Mouse (Mus musculus) lung, embryonic 15.5 days (tissue): ENCODE measurements around the gene Ranbp3l. TPM values are rescaled to one million over a fixed set of nuclear protein-coding genes. Genes with fewer than 3 reads are reported as not detected.

Experiments used
- ATAC-seq: fragments of 200-750 bp; cut with Nextera tagmentation; 2 replicates; pipeline ENCODE4 v1.8.0; 2017; ENCODE audit warnings: moderate number of reproducible peaks, borderline replicate concordance; ENCODE audit not compliant: low FRiP score, low TSS enrichment; ENCODE audit errors: extremely low read depth
- H3K27ac ChIP-seq: fragments of 300-500 bp; sonication (generic); 2 replicates; pipeline ENCODE4 v1.5.1; 2015; ENCODE audit warnings: moderate library complexity, mild to moderate bottlenecking, inconsistent platforms
- H3K27me3 ChIP-seq: fragments of 300-500 bp; sonication (generic); 2 replicates; pipeline ENCODE4 v1.6.1; 2015; ENCODE audit warnings: inconsistent platforms
- H3K36me3 ChIP-seq: fragments of 300-500 bp; sonication (generic); 2 replicates; pipeline ENCODE4 v1.6.1; 2015; ENCODE audit warnings: inconsistent platforms
- H3K4me1 ChIP-seq: fragments of 300-500 bp; sonication (generic); 2 replicates; pipeline ENCODE4 v1.6.1; 2015; ENCODE audit warnings: inconsistent platforms
- H3K4me2 ChIP-seq: fragments of 300-500 bp; sonication (generic); 2 replicates; pipeline ENCODE4 v1.6.1; 2015; ENCODE audit warnings: inconsistent platforms, mild to moderate bottlenecking, moderate library complexity
- H3K4me3 ChIP-seq: fragments of 300-500 bp; sonication (generic); 2 replicates; pipeline ENCODE4 v1.5.1; 2015; ENCODE audit warnings: mild to moderate bottlenecking, inconsistent platforms
- H3K9ac ChIP-seq: fragments of 300-500 bp; sonication (generic); 2 replicates; pipeline ENCODE4 v1.6.1; 2015; ENCODE audit warnings: inconsistent platforms
- H3K9me3 ChIP-seq: fragments of 300-500 bp; sonication (generic); 2 replicates; pipeline ENCODE4 v1.6.1; 2016; ENCODE audit warnings: inconsistent platforms
- WGBS: fragments of 180-500 bp; shearing (Covaris S2); methylation state at CpG from one replicate; pipeline ENCODE4 v1.1.7; 2015; 5-methylcytosine and 5-hydroxymethylcytosine counted together
- polyA plus RNA-seq: library from polyadenylated mRNA; unstranded; fragments of >200 nt; fragmentation: Nextera tagmentation; extraction: Ambion mirVana; gene quantifications from 2 replicates; pipeline ENCODE4 v1.2.1, GENCODE M21; 2015

Ranbp3l gene
- polyA plus RNA-seq, 1 experiment from 2014 or later = 0.49 TPM

DNA sequence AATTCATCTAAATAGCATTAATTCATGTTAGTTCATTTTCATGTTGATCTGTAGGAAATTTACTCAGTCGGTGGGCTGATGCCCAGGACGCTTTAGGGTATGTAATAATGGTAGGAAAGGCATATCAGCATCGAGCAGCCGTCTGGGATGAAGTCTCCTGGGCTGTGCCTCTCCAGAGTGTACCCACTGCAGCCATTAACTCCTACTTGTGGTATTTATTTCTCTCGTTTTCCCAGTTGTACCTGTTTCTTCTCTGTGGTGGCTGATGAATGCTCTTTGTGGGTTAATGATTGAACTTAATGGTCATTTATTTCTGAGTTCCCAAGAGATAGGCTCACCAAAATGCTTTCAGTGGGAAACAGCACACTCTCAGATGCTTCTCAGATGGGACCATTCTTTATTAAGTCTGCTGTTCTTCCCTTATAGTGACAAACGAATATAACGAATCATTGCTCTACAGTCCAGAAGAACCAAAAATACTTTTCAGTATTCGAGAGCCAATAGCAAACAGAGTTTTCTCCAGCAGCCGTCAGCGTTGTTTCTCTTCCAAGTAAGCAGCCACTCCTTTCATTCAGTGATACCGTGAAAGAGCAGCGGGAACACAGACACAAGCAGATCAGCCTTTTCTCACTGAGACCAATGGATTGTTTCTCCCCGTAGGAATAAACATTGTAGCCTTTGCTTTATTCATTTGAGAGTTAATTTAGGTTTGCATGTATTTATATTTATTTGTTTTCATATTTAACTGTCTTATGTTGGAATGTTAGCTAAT lies 138.7 kb downstream of the Ranbp3l start:
- no peak overlapping the region for H3K4me2 ChIP-seq
- WGBS = 75% methylated on average over 13 of the region's 13 CpGs
- H3K27me3 ChIP-seq = no peaks in the 10 kb centered on the region
- no peak overlapping the region for H3K9ac ChIP-seq
- no peaks in the 10 kb centered on the region for H3K9me3 ChIP-seq
- H3K4me3 ChIP-seq = no peak overlapping the region
- no peak overlapping the region for H3K27ac ChIP-seq
- H3K36me3 ChIP-seq = peaks cover 44% of the 10 kb centered on the region
- no peaks in the 10 kb centered on the region for H3K4me1 ChIP-seq
- no peak for ATAC-seq

DNA sequence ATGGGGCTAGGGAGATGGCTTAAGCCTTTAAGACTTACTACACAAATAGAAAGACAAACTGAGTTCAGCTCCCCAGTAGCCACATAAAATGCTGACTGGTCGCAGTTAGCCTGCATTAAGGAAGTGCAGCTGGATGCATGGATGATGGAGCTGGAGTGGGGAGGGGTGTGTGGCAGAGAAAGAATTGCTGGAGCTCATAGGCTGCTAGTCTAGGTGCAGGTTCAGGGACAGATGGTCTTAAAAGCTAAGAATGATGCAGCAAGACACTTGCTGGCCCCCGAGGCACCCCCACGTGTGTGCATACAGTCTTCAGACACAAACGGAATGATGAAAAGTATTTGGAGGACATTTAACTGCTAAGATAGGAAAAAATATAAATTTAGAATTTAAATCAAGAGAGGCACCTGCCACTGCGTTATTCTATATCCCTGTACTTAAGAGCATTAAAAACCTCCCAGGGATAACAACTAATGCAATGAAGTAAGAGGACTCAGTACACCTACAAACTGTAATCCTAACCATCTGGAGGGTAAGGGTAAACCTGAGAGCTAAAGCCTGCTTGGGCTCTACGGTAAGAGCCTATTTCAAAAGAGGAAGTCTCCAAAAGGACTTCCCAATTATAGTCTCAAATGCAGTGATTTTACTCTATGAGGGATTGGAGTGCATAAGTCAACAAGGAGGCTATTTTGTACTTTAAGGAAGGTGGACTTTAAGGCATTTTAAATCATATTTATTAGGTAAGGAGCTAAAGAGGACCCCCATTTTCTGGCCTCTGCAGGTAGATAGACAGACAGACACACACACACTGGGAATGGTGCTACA lies 143.0 kb downstream of the Ranbp3l start:
- Histone ChIP-seq H3K9ac (no peak overlapping the region), H3K27ac (no peak overlapping the region), H3K9me3 (no peaks in the 10 kb centered on the region), H3K4me2 (no peak overlapping the region), H3K27me3 (no peaks in the 10 kb centered on the region), H3K4me1 (no peaks in the 10 kb centered on the region), H3K36me3 (peaks cover 51% of the 10 kb centered on the region), H3K4me3 (no peak overlapping the region)
- no peak for ATAC-seq
- 77% methylated on average over 6 of the region's 6 CpGs for WGBS

DNA sequence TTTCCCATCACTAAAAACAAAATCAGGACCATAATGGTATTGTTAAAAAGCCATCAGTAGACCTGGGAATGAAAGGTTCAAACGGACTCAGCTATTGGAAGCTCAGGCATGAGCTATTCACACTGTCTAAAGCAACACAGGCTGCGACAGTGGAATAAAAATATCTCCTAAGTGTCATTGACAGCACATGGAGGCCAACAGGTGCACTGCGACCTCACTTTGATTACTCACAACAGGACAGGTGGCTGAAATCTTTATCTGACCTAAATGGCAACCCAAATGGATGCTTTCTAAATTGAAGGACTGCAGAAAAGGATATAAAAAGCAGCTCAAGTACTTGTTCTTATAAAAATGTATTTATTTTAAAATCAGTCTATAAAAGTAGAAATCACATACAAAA lies 143.9 kb downstream of the Ranbp3l start:
- Histone ChIP-seq H3K9ac (no peak overlapping the region), H3K4me2 (no peak overlapping the region), H3K4me1 (no peaks in the 10 kb centered on the region), H3K27me3 (no peaks in the 10 kb centered on the region), H3K4me3 (no peak overlapping the region), H3K27ac (no peak overlapping the region), H3K36me3 (peaks cover 53% of the 10 kb centered on the region), H3K9me3 (no peaks in the 10 kb centered on the region)
- 73% methylated on average over 3 of the region's 3 CpGs for WGBS
- ATAC-seq = no peak

DNA sequence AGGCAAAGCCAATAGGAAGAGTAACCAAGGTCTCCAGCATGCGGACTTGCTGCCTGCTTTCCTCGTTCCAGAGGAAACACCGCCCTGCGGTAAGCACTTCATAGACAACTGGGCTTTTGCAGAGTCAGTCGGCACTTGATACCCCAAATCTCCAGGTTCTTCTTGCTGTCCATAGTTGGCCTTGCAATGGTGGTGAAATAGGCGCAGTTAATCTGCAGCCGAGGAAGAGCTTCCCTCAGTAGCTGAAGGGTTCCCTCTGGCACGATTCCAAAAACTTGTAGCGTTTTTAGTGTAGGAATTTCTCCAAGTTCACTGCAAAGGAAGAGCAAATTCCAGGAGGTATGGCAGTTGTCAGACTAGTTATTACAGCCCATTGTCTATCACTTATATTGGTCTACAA lies 145.8 kb downstream of the Ranbp3l start:
- Histone ChIP-seq H3K4me2 (no peak overlapping the region), H3K9ac (no peak overlapping the region), H3K27ac (no peak overlapping the region), H3K9me3 (no peaks in the 10 kb centered on the region), H3K4me1 (no peaks in the 10 kb centered on the region), H3K4me3 (no peak overlapping the region), H3K27me3 (no peaks in the 10 kb centered on the region), H3K36me3 (peaks cover 53% of the 10 kb centered on the region)
- no peak for ATAC-seq
- WGBS = 53% methylated on average over 9 of the region's 9 CpGs

DNA sequence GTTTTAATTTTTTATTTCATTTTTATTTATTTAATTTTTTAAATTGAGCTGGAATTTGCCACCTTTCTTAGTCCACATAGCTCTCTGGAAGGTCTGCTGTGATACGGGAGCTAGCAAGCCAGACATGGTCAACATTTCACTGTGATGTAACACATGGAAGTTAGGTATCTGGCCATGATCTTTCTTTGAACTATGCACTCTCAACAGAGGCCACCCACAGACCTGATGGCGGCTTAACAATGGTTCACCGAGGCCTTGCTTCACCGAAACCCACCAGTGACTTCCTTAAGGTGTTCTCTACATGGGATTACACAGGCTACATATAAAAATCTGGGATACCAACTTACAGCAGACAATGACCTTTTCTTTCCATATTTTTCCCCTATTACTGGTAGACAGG lies 146.4 kb downstream of the Ranbp3l start:
- Histone ChIP-seq H3K4me1 (no peaks in the 10 kb centered on the region), H3K4me2 (no peak overlapping the region), H3K36me3 (peaks cover 55% of the 10 kb centered on the region), H3K9ac (no peak overlapping the region), H3K27ac (no peak overlapping the region), H3K9me3 (no peaks in the 10 kb centered on the region), H3K27me3 (no peaks in the 10 kb centered on the region), H3K4me3 (no peak overlapping the region)
- 56% methylated on average over 4 of the region's 4 CpGs for WGBS
- no peak for ATAC-seq

DNA sequence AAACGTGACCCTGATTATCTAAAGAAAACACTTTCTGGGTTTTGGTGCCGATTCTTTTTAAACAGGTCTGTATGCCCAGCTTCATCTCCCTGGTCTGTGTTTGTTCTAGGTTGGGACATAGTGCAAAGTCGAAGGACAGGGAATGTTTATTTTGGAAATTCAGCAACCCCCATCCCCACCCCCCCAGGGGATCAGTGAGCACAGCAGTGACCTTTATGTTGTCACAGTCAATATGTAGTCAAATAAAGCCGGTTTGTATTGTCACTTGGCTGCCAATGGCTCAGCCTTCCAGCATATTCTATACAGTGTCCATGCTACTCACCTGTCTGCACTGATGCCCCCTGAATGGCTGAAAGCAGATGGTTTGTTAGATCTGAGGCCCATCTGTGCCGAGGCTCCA lies 146.8 kb downstream of the Ranbp3l start:
- no peak for ATAC-seq
- Histone ChIP-seq H3K4me3 (no peak overlapping the region), H3K4me1 (no peaks in the 10 kb centered on the region), H3K9me3 (no peaks in the 10 kb centered on the region), H3K27me3 (no peaks in the 10 kb centered on the region), H3K4me2 (no peak overlapping the region), H3K9ac (no peak overlapping the region), H3K36me3 (peaks cover 56% of the 10 kb centered on the region), H3K27ac (no peak overlapping the region)
- WGBS = 26% methylated on average over 5 of the region's 5 CpGs

Other genes starting within 250 kb of the Ranbp3l start
- 33.0 and 35.6 TPM in 2 replicates for gene Nadk2, start 103.3 kb downstream of the Ranbp3l start, polyA plus RNA-seq
- gene Lmbrd2, start 172.6 kb downstream of the Ranbp3l start, polyA plus RNA-seq = 2.3 TPM in 2 replicates
- 76.2 and 76.9 TPM in 2 replicates for gene Skp2, start 187.5 kb downstream of the Ranbp3l start, polyA plus RNA-seq